Mouse (Mus musculus): ENCODE data around the gene Ttc9.

Ttc9 gene

GRCm38 (mm10) chr12:81630915-81631660 is at the start of gene Ttc9:
Ttc9 (plus strand) TSS chr12:81631249.
- no peak for DNase-seq (ENCODE audit: low read depth, low spot score)
- no peaks in the 10 kb centered on the region for H3K36me3 ChIP-seq (ENCODE audit: control insufficient read depth, insufficient read depth, low read length, poor library complexity, severe bottlenecking)
- no peaks in the 10 kb centered on the region for H3K27me3 ChIP-seq (ENCODE audit: control insufficient read depth, insufficient read depth, low read length, poor library complexity, severe bottlenecking)

GRCm38 (mm10) chr12:81594902-81595671 is 36.0 kb upstream of the Ttc9 start, which contains the start of gene Med6:
Med6 (minus strand) TSS chr12:81595008.
- peak; percentile 96 for DNase-seq (ENCODE audit: low read depth, low spot score)
- Histone ChIP-seq H3K27me3 (ENCODE audit: control insufficient read depth, insufficient read depth, low read length, poor library complexity, severe bottlenecking) (no peaks in the 10 kb centered on the region), H3K36me3 (ENCODE audit: control insufficient read depth, insufficient read depth, low read length, poor library complexity, severe bottlenecking) (no peaks in the 10 kb centered on the region)

DNA sequence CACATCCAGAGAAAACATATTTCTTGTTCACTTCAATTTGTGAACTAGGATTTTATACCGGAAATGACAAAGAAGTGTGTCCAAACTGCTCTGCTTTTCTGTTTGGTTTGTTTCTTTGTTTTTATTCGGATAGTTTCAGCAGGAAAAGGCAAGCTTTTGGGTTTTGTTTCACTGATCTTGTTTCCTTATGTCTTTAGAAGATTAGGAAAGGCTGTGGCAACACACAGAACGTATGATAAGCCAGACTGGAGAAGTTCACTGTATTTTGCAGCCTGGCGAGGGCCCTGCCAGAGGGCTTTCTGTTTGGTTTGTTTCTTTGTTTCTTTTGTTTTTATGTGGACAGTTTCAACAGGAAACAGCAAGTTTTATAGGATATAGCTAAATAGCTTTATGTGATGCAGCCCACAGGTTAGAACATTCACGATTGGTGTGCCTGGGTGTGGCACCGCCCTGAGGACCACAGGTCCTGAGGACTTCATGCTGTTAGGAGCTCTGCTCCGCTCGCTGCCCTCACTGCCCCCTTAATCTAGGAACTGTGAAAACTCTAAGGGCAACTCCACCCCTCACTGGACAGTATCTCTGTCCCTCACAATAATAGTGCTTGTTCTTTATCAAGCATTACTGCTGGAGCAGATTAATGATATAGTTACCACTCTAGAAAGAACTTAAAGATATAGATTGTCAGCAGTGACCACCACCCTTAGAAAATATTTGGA is 34.3 kb upstream of the Ttc9 start:
- DNase-seq (ENCODE audit: low read depth, low spot score): no peak
- Histone ChIP-seq H3K27me3 (ENCODE audit: control insufficient read depth, insufficient read depth, low read length, poor library complexity, severe bottlenecking) (no peaks in the 10 kb centered on the region), H3K36me3 (ENCODE audit: control insufficient read depth, insufficient read depth, low read length, poor library complexity, severe bottlenecking) (no peaks in the 10 kb centered on the region)

DNA sequence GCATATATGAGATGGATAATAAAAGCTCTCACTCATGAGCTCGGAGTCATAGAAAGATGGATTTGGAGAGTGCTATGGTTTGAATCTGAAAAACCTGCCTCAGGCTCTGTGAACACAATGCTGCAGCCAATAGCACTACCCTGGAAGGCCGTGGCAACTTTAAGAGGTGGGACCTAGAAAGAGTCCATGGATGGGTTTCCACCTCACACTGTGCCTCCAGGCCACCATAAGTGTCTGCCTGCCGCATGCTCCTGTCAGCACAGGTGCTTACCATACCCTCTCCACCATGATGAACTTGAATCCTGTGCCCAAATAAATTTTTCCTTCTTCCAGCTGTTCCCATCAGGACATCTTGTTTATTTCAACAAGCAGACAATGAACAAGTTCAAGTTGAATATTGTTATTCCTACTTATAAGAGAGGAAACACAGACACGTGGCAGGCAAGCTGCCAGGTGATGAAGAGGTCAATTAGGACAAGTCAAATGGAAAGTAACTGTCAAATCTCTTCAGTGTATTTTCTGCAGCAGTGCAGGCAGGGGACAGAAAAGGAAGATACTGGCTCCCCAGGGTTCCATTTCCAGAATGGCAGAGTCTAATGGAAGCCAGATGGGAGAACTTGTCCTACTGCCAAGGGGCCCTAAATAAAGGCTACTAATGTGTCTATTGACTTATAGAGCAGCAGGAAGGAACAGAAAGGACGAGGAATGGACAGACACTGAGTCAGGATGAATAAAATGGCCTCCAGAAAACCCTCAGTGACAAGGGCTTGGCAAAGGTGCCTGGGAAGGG is 25.9 kb upstream of the Ttc9 start:
- no peak for DNase-seq (ENCODE audit: low read depth, low spot score)
- H3K36me3 ChIP-seq (ENCODE audit: control insufficient read depth, insufficient read depth, low read length, poor library complexity, severe bottlenecking): no peaks in the 10 kb centered on the region
- no peaks in the 10 kb centered on the region for H3K27me3 ChIP-seq (ENCODE audit: control insufficient read depth, insufficient read depth, low read length, poor library complexity, severe bottlenecking)

DNA sequence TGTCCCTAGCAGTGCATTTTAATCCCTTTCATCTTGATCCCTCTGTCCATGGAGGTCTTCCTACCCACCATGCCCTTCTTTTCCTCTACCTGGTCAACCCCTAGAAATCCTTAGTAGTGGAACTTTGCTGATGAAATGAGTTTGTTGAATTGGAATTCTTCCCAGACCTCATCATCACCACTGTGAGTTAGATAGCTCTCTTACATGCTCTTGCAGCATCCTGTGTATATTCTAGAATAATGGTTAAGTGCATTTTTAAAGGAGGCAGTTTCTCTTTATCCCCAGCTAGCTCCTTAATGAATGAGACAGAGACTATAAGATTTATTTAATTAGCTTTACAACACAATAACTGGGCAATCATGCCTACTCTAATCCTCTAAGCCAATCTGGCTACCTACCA is 21.6 kb upstream of the Ttc9 start:
- no peaks in the 10 kb centered on the region for H3K27me3 ChIP-seq (ENCODE audit: control insufficient read depth, insufficient read depth, low read length, poor library complexity, severe bottlenecking)
- no peak for DNase-seq (ENCODE audit: low read depth, low spot score)
- no peaks in the 10 kb centered on the region for H3K36me3 ChIP-seq (ENCODE audit: control insufficient read depth, insufficient read depth, low read length, poor library complexity, severe bottlenecking)

- DNase-seq (ENCODE audit: low read depth, low spot score): no peak
- no peaks in the 10 kb centered on the region for H3K27me3 ChIP-seq (ENCODE audit: control insufficient read depth, insufficient read depth, low read length, poor library complexity, severe bottlenecking)
These were observed 15.2 kb upstream of the Ttc9 start for GRCm38 (mm10) chr12:81615807-81616206.

DNA sequence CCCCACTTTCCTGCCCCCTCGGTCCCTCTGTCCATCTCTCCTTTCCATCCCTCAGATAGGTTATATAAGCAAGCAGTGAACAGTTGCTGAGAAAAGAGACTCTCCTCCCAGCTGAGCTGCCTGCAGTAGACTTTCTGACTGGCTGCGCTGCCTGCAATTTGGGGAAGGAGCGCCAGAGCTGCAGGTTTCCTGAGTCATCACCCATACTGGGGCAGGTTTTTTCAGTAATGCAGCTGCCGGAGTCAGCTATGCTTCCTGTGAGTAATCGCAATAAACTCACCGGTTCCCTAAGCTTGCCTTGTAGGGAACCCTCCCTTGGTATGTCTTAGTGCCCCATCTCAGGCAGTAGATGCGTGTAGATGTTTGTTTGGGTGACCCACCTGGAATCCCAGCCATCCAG is 14.1 kb upstream of the Ttc9 start:
- no peak for DNase-seq (ENCODE audit: low read depth, low spot score)
- no peaks in the 10 kb centered on the region for H3K36me3 ChIP-seq (ENCODE audit: control insufficient read depth, insufficient read depth, low read length, poor library complexity, severe bottlenecking)
- H3K27me3 ChIP-seq (ENCODE audit: control insufficient read depth, insufficient read depth, low read length, poor library complexity, severe bottlenecking): no peaks in the 10 kb centered on the region

More at GRCm38 (mm10) chr12:81615807-81616206, 15.2 kb upstream of the Ttc9 start:
- H3K36me3 ChIP-seq (ENCODE audit: control insufficient read depth, insufficient read depth, low read length, poor library complexity, severe bottlenecking): no peaks in the 10 kb centered on the region

GRCm38 (mm10) chr12:81619302-81619701 is 11.7 kb upstream of the Ttc9 start:
- DNase-seq (ENCODE audit: low read depth, low spot score): peak; percentile 79
- Histone ChIP-seq H3K27me3 (ENCODE audit: control insufficient read depth, insufficient read depth, low read length, poor library complexity, severe bottlenecking) (no peaks in the 10 kb centered on the region), H3K36me3 (ENCODE audit: control insufficient read depth, insufficient read depth, low read length, poor library complexity, severe bottlenecking) (no peaks in the 10 kb centered on the region)

- DNase-seq (ENCODE audit: low read depth, low spot score): no peak
These were observed 7.7 kb upstream of the Ttc9 start for GRCm38 (mm10) chr12:81623377-81623776.

DNA sequence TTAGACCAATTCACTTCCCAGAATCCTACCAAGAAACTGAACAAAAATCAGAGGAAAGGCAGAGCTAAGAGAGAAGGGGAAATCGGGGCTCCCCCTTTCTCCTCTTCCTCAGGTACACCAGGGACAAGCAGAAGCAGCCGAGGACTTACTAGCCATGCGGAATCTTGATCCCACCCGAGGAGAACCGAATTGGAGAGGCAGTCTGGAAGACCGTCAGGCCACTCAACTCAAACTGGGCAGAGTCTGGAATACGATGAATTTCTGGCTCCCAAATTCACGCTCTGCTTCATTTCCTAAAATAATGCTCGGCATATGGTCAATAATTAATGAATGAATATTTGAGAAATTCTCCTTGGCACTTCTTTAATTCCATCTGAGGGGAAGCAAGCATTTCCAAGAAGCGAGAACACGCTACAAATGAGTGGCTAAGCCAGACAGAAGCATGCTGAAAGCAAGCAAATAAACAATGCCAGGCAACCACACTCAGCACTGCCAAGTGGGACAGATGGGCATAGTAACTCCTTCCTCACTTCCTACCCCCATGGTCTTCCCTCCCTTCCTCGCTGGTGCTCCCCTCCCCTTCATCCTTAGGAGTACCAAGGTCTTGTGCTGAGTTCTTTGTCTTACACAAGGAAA is 4.7 kb upstream of the Ttc9 start:
- DNase-seq (ENCODE audit: low read depth, low spot score): no peak
- Histone ChIP-seq H3K27me3 (ENCODE audit: control insufficient read depth, insufficient read depth, low read length, poor library complexity, severe bottlenecking) (no peaks in the 10 kb centered on the region), H3K36me3 (ENCODE audit: control insufficient read depth, insufficient read depth, low read length, poor library complexity, severe bottlenecking) (no peaks in the 10 kb centered on the region)

More at GRCm38 (mm10) chr12:81623377-81623776, 7.7 kb upstream of the Ttc9 start:
- no peaks in the 10 kb centered on the region for H3K27me3 ChIP-seq (ENCODE audit: control insufficient read depth, insufficient read depth, low read length, poor library complexity, severe bottlenecking)
- no peaks in the 10 kb centered on the region for H3K36me3 ChIP-seq (ENCODE audit: control insufficient read depth, insufficient read depth, low read length, poor library complexity, severe bottlenecking)

DNA sequence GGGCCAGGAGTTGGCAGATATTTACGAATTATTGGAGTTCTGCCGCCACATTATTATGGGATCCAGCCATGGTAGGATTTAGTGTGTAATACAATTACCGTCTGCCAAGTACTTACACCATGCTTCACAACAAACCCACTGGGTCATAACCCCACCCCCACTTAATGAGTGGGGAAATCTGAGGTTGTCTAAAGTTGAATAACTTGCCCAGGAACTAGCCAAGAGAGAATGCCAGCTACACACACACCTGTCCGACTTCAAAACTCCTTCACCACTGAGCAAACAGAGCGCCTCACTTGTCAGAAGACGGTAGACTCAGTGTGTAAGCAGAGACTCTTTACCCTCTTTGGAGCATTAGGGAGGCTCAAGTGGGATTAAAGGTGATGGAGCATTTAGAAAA is 3.6 kb upstream of the Ttc9 start:
- no peaks in the 10 kb centered on the region for H3K36me3 ChIP-seq (ENCODE audit: control insufficient read depth, insufficient read depth, low read length, poor library complexity, severe bottlenecking)
- DNase-seq (ENCODE audit: low read depth, low spot score): no peak
- no peaks in the 10 kb centered on the region for H3K27me3 ChIP-seq (ENCODE audit: control insufficient read depth, insufficient read depth, low read length, poor library complexity, severe bottlenecking)

DNA sequence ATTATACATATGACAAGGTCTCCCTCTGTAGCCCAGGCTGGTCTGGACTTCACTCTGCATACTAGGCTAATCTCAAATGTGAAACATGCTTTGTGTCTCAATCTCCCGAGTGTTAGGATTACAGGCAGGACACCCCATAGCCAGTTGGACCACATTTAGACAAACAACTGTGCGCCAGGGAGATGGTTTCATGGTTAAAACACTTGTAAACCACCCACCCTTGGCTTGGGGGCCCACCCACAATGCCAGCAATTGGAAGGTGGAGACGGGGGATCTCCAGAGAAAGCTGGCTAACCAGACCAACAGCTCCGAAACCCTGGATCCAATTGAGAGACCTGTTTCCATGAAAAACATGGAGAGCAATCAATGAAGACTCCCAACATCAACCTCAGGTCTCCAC is 3.0 kb upstream of the Ttc9 start:
- DNase-seq (ENCODE audit: low read depth, low spot score): no peak
- no peaks in the 10 kb centered on the region for H3K27me3 ChIP-seq (ENCODE audit: control insufficient read depth, insufficient read depth, low read length, poor library complexity, severe bottlenecking)
- H3K36me3 ChIP-seq (ENCODE audit: control insufficient read depth, insufficient read depth, low read length, poor library complexity, severe bottlenecking): no peaks in the 10 kb centered on the region

- Histone ChIP-seq H3K27me3 (ENCODE audit: control insufficient read depth, insufficient read depth, low read length, poor library complexity, severe bottlenecking) (no peaks in the 10 kb centered on the region), H3K36me3 (ENCODE audit: control insufficient read depth, insufficient read depth, low read length, poor library complexity, severe bottlenecking) (no peaks in the 10 kb centered on the region)
- no peak for DNase-seq (ENCODE audit: low read depth, low spot score)
These were observed 532 bp upstream of the Ttc9 start for GRCm38 (mm10) chr12:81630520-81630914.

All from splenic B cell, adult 2 months (primary cell).